Mouse (Mus musculus) CH12.LX (cell line): ENCODE results near the gene Krt2. TPM values are rescaled to one million over a fixed set of nuclear protein-coding genes. Genes with fewer than 3 reads are reported as not detected.

Experiments used
- DNase-seq: peaks from one replicate; pipeline ENCODE4 v3.0.0-alpha.2; 2013; ENCODE audit errors: extremely low read depth
- H3K27ac ChIP-seq: 2 replicates; pipeline ENCODE4 v1.5.1; 2012; ENCODE audit warnings: low read depth, mild to moderate bottlenecking, control low read depth, moderate library complexity; ENCODE audit not compliant: insufficient read depth
- H3K27me3 ChIP-seq: replicated peaks from 2 replicates; pipeline ENCODE3; 2012; ENCODE audit warnings: inconsistent platforms
- H3K36me3 ChIP-seq, 2 experiments: replicated peaks in 1 of 2; 2 replicates each; pipeline versions ENCODE3 to v1.6.1; 2012; ENCODE audit warnings: inconsistent platforms in 1 of 2, low read length in 1 of 2, mild to moderate bottlenecking in 1 of 2, mixed read lengths in 1 of 2, moderate library complexity in 1 of 2; ENCODE audit not compliant: control insufficient read depth in 1 of 2, insufficient read depth in 1 of 2
- H3K4me1 ChIP-seq, 2 experiments: 2 replicates each; pipeline ENCODE4 v1.6.1; 2012; ENCODE audit warnings: inconsistent platforms in 1 of 2, moderate library complexity in 1 of 2; ENCODE audit not compliant: insufficient read depth in 2 of 2, control insufficient read depth in 1 of 2
- H3K4me2 ChIP-seq: 2 replicates; pipeline ENCODE4 v1.6.1; 2012; ENCODE audit warnings: low read depth, mild to moderate bottlenecking, control low read depth; ENCODE audit not compliant: poor library complexity, insufficient read depth, severe bottlenecking
- H3K4me3 ChIP-seq, 3 experiments: fragments of 150-350 bp in 1 of 3; sonication (generic) in 1 of 3; replicated peaks in 1 of 3; 2 replicates each; pipeline versions ENCODE3 to v1.5.1; 2011 to 2012; ENCODE audit warnings: low read depth in 2 of 3, low read length in 2 of 3, mild to moderate bottlenecking in 2 of 3, moderate library complexity in 2 of 3, control low read depth in 1 of 3, improper control_type of control experiment in 1 of 3, inconsistent platforms in 1 of 3, mixed read lengths in 1 of 3; ENCODE audit not compliant: poor library complexity in 1 of 3
- H3K79me2 ChIP-seq: replicated peaks from 2 replicates; pipeline ENCODE4 v1.6.1; 2012; ENCODE audit warnings: mild to moderate bottlenecking, moderate library complexity; ENCODE audit not compliant: control insufficient read depth, poor library complexity, insufficient read depth, severe bottlenecking; ENCODE audit errors: extremely low read depth
- H3K9ac ChIP-seq: 2 replicates; pipeline ENCODE4 v1.6.1; 2012; ENCODE audit warnings: low read depth, mild to moderate bottlenecking, control low read depth, moderate library complexity; ENCODE audit not compliant: insufficient read depth
- H3K9me3 ChIP-seq: replicated peaks from 2 replicates; pipeline ENCODE3; 2012; ENCODE audit warnings: low read length, inconsistent platforms, mixed read lengths
- BHLHE40 ChIP-seq: IDR thresholded peaks from 2 replicates; pipeline ENCODE4 v1.6.1; 2011; ENCODE audit warnings: mild to moderate bottlenecking, low read depth, low read length, improper control_type of control experiment
- CHD1 ChIP-seq: IDR thresholded peaks from 2 replicates; pipeline ENCODE4 v1.6.1; 2012; ENCODE audit warnings: low read depth, low read length, improper control_type of control experiment, inconsistent platforms
- CHD2 ChIP-seq: IDR thresholded peaks from 2 replicates; pipeline ENCODE4 v1.6.1; 2011; ENCODE audit warnings: low read length, improper control_type of control experiment
- CTCF ChIP-seq, 2 experiments: IDR thresholded peaks in 1 of 2; conservative IDR thresholded peaks in 1 of 2; 2 replicates each; pipeline ENCODE4 v1.5.1; 2011 to 2012; ENCODE audit warnings: low read depth in 2 of 2, low read length in 2 of 2, improper control_type of control experiment in 1 of 2, inconsistent platforms in 1 of 2, mild to moderate bottlenecking in 1 of 2, moderate library complexity in 1 of 2
- ELF1 ChIP-seq: IDR thresholded peaks from 2 replicates; pipeline ENCODE4 v1.6.1; 2014; ENCODE audit warnings: low read depth, mild to moderate bottlenecking, inconsistent platforms, low read length, improper control_type of control experiment
- ETS1 ChIP-seq: conservative IDR thresholded peaks from 2 replicates; pipeline ENCODE4 v1.6.1; 2012; ENCODE audit warnings: low read depth, mild to moderate bottlenecking, inconsistent platforms, low read length, improper control_type of control experiment, moderate library complexity
- GABPA ChIP-seq: IDR thresholded peaks from 2 replicates; pipeline ENCODE4 v1.6.1; 2012; ENCODE audit warnings: low read depth, low read length, improper control_type of control experiment, inconsistent platforms; ENCODE audit not compliant: insufficient replicate concordance
- IRF4 ChIP-seq: IDR thresholded peaks from 2 replicates; pipeline ENCODE4 v1.6.1; 2014; ENCODE audit warnings: low read depth, mild to moderate bottlenecking, inconsistent platforms, low read length, improper control_type of control experiment
- JUN ChIP-seq: IDR thresholded peaks from 2 replicates; pipeline ENCODE4 v1.6.1; 2011; ENCODE audit warnings: low read depth, mild to moderate bottlenecking, low read length, improper control_type of control experiment, moderate library complexity; ENCODE audit not compliant: insufficient read depth
- KAT2A ChIP-seq: IDR thresholded peaks from 2 replicates; pipeline ENCODE4 v1.6.1; 2012; ENCODE audit warnings: low read length, improper control_type of control experiment, inconsistent platforms; ENCODE audit not compliant: insufficient replicate concordance
- NELFE ChIP-seq: IDR thresholded peaks from 2 replicates; pipeline ENCODE4 v1.6.1; 2011; ENCODE audit warnings: low read depth, low read length, improper control_type of control experiment
- NRF1 ChIP-seq: IDR thresholded peaks from 2 replicates; pipeline ENCODE4 v1.6.1; 2014; ENCODE audit warnings: low read depth, mild to moderate bottlenecking, inconsistent platforms, low read length, improper control_type of control experiment, moderate library complexity
- POLR2AphosphoS2 ChIP-seq: IDR thresholded peaks from 2 replicates; pipeline ENCODE4 v1.6.1; 2011; ENCODE audit warnings: low read depth, low read length, improper control_type of control experiment
- SMC3 ChIP-seq: IDR thresholded peaks from 2 replicates; pipeline ENCODE4 v1.6.1; 2011; ENCODE audit warnings: low read depth, low read length, improper control_type of control experiment
- TBP ChIP-seq: conservative IDR thresholded peaks from 2 replicates; pipeline ENCODE4 v1.6.1; 2011; ENCODE audit warnings: low read depth, low read length, improper control_type of control experiment
- USF1 ChIP-seq: IDR thresholded peaks from 2 replicates; pipeline ENCODE4 v1.6.1; 2014; ENCODE audit warnings: low read depth, mild to moderate bottlenecking, inconsistent platforms, low read length, improper control_type of control experiment
- USF2 ChIP-seq: conservative IDR thresholded peaks from 2 replicates; pipeline ENCODE4 v1.6.1; 2011; ENCODE audit warnings: low read depth, low read length, improper control_type of control experiment
- dilution Hi-C: fragments of 300-500 bp; cut with MboI; formaldehyde crosslinking; loops from 2 replicates; pipeline ENCODE4 v1.14.3; 2020; ENCODE audit warnings: low sequenced_read_pairs; ENCODE audit not compliant: extremely low pct_unique_long_range_greater_than_20kb, extremely low pct_ligation_motif_present
- in situ Hi-C: fragments of 300-500 bp; cut with MboI; formaldehyde crosslinking; loops from 3 replicates; pipeline ENCODE4 v1.14.3; 2019; ENCODE audit warnings: low sequenced_read_pairs, low pct_ligation_motif_present, low pct_unique_long_range_greater_than_20kb, mixed read lengths
- polyA plus RNA-seq: library from polyadenylated mRNA; unstranded; fragments of >175 nt; gene quantifications from 2 replicates; pipeline ENCODE4 v1.2.1, GENCODE M21; 2012; ENCODE audit warnings: low read depth; ENCODE audit not compliant: insufficient read length
- total RNA-seq, 2 experiments: library from RNA; depleted of rRNA; stranded (reverse); fragments of 300-350 nt in 1 of 2; fragments of >200 nt in 1 of 2; gene quantifications; 2 replicates each; pipeline ENCODE4 v1.2.3; 2012 to 2014

The Krt2 gene
- total and polyA plus RNA-seq, 3 experiments: not detected

- peaks cover 0 to 10% of the 10 kb centered on the region in 2 experiments; a peak in 2 of 4 replicates for H3K4me1 ChIP-seq
- dilution Hi-C loops (no loop called here), in situ Hi-C loops (no loop called here)
- H3K27me3 ChIP-seq: peaks cover 97% of the 10 kb centered on the region
- H3K9ac ChIP-seq: no peak overlapping the region
- H3K36me3 ChIP-seq: no peaks in the 10 kb centered on the region
- no peak overlapping the region for H3K4me2 ChIP-seq
- H3K4me3 ChIP-seq: no peak overlapping the region
- DNase-seq: no peak
- TF ChIP-seq SMC3: no peak
- TF ChIP-seq, all 38 proteins: peak for 0
- H3K27ac ChIP-seq: no peak overlapping the region
- H3K79me2 ChIP-seq: no peaks in the 10 kb centered on the region
- no peaks in the 10 kb centered on the region for H3K9me3 ChIP-seq
Observed at GRCm38 (mm10) chr15:101855732-101856131, 37.8 kb upstream of the Krt2 start.

GRCm38 (mm10) chr15:101854294-101854693 is 36.3 kb upstream of the Krt2 start:
- in situ Hi-C loops: no loop called here
- no peak overlapping the region for H3K4me2 ChIP-seq
- H3K4me3 ChIP-seq: no peak overlapping the region
- TF ChIP-seq TBP (no peak), BHLHE40 (no peak), KAT2A (no peak), CTCF (conservative IDR thresholded peaks at IDR 0.05 in 1 of 2, IDR thresholded peaks at IDR 0.05 in 1 of 2; ENCODE audit: low read depth in 2 of 2, low read length in 2 of 2) (no peak), NELFE (no peak), NRF1 (no peak), USF1 (no peak), ETS1 (no peak), USF2 (no peak), GABPA (no peak), ELF1 (no peak), IRF4 (no peak), JUN (no peak), CHD1 (no peak), POLR2AphosphoS2 (no peak), CHD2 (no peak)
- no peaks in the 10 kb centered on the region for H3K36me3 ChIP-seq
- H3K4me1 ChIP-seq: peaks cover 0 to 8% of the 10 kb centered on the region in 2 experiments; a peak in 1 of 4 replicates
- no peaks in the 10 kb centered on the region for H3K79me2 ChIP-seq
- H3K9ac ChIP-seq: no peak overlapping the region
- H3K27ac ChIP-seq: no peak overlapping the region
- DNase-seq: no peak
- H3K9me3 ChIP-seq: no peaks in the 10 kb centered on the region
- H3K27me3 ChIP-seq: peaks cover 99% of the 10 kb centered on the region
- dilution Hi-C loops: no loop called here
